Mouse (Mus musculus) CD4-positive helper T cell, adult 2 months (primary cell): ENCODE measurements around the gene Slc39a2.

Experiments used
- DNase-seq: peaks from one replicate; pipeline ENCODE4 v3.0.0-alpha.2; 2012; ENCODE audit warnings: low read depth, missing footprints, low spot score

The Slc39a2 gene

GRCm38 (mm10) chr14:51932092-51933020 is 39.7 kb downstream of the Slc39a2 start:
- DNase-seq: no peak

GRCm38 (mm10) chr14:51939005-51939404 is 46.3 kb downstream of the Slc39a2 start:
- DNase-seq: no peak

GRCm38 (mm10) chr14:51940944-51941560 is 48.4 kb downstream of the Slc39a2 start:
- DNase-seq: no peak

GRCm38 (mm10) chr14:51941577-51941976 is 48.9 kb downstream of the Slc39a2 start:
- no peak for DNase-seq

GRCm38 (mm10) chr14:51942236-51942635 is 49.5 kb downstream of the Slc39a2 start:
- no peak for DNase-seq

GRCm38 (mm10) chr14:51943336-51943735 is 50.6 kb downstream of the Slc39a2 start:
- no peak for DNase-seq
